Mouse (Mus musculus) kidney, adult 9 months (tissue): ENCODE data around the gene Pdhx.

ENCODE experiments used
- DNase-seq: peaks from one replicate; pipeline ENCODE4 v3.0.0; 2022

The Pdhx gene

GRCm38 (mm10) chr2:103058266-103058665 lies 15.0 kb downstream of the Pdhx start:
- DNase-seq = no peak

GRCm38 (mm10) chr2:103055820-103056219 lies 17.5 kb downstream of the Pdhx start:
- DNase-seq = no peak

GRCm38 (mm10) chr2:103051937-103052893 lies 21.1 kb downstream of the Pdhx start:
- DNase-seq = no peak

- no peak for DNase-seq
These were observed 28.0 kb downstream of the Pdhx start for GRCm38 (mm10) chr2:103045286-103045685.

GRCm38 (mm10) chr2:103040896-103041295 lies 32.4 kb downstream of the Pdhx start:
- no peak for DNase-seq

GRCm38 (mm10) chr2:103037831-103038230 lies 35.5 kb downstream of the Pdhx start:
- DNase-seq = peak; percentile 48

- DNase-seq = no peak
These were observed 50.6 kb downstream of the Pdhx start for GRCm38 (mm10) chr2:103022728-103023127.

GRCm38 (mm10) chr2:103020191-103020987 lies 52.9 kb downstream of the Pdhx start:
- no peak for DNase-seq

GRCm38 (mm10) chr2:103018817-103019494 lies 54.4 kb downstream of the Pdhx start:
- peak; percentile 27 for DNase-seq

- DNase-seq = no peak
These were observed 55.9 kb downstream of the Pdhx start for GRCm38 (mm10) chr2:103017391-103017824.

GRCm38 (mm10) chr2:103016089-103016488 lies 57.2 kb downstream of the Pdhx start:
- DNase-seq = no peak

GRCm38 (mm10) chr2:103012782-103013575 lies 60.3 kb downstream of the Pdhx start:
- no peak for DNase-seq

GRCm38 (mm10) chr2:103008221-103008620 lies 65.1 kb downstream of the Pdhx start:
- DNase-seq = no peak

- no peak for DNase-seq
These were observed 68.7 kb downstream of the Pdhx start for GRCm38 (mm10) chr2:103004599-103004998.

- no peak for DNase-seq
These were observed 74.1 kb downstream of the Pdhx start for GRCm38 (mm10) chr2:102999153-102999575.

GRCm38 (mm10) chr2:102998356-102998755 lies 75.0 kb downstream of the Pdhx start:
- no peak for DNase-seq

GRCm38 (mm10) chr2:102997874-102998273 lies 75.4 kb downstream of the Pdhx start:
- DNase-seq = no peak

GRCm38 (mm10) chr2:102993841-102994607 lies 79.3 kb downstream of the Pdhx start:
- no peak for DNase-seq

GRCm38 (mm10) chr2:102992405-102992804 lies 80.9 kb downstream of the Pdhx start:
- DNase-seq = no peak

GRCm38 (mm10) chr2:102990301-102990702 lies 83.0 kb downstream of the Pdhx start:
- DNase-seq = no peak

GRCm38 (mm10) chr2:102989446-102989845 lies 83.9 kb downstream of the Pdhx start:
- DNase-seq = no peak

- DNase-seq = no peak
These were observed 85.7 kb downstream of the Pdhx start for GRCm38 (mm10) chr2:102987708-102988010.
